Mouse (Mus musculus): ENCODE measurements around the gene Rap1b.

Gene Rap1b

GRCm38 (mm10) chr10:117783786-117784420, 61.9 kb downstream of the Rap1b start:
- no peak for DNase-seq (ENCODE audit: low read depth, low spot score)

DNA sequence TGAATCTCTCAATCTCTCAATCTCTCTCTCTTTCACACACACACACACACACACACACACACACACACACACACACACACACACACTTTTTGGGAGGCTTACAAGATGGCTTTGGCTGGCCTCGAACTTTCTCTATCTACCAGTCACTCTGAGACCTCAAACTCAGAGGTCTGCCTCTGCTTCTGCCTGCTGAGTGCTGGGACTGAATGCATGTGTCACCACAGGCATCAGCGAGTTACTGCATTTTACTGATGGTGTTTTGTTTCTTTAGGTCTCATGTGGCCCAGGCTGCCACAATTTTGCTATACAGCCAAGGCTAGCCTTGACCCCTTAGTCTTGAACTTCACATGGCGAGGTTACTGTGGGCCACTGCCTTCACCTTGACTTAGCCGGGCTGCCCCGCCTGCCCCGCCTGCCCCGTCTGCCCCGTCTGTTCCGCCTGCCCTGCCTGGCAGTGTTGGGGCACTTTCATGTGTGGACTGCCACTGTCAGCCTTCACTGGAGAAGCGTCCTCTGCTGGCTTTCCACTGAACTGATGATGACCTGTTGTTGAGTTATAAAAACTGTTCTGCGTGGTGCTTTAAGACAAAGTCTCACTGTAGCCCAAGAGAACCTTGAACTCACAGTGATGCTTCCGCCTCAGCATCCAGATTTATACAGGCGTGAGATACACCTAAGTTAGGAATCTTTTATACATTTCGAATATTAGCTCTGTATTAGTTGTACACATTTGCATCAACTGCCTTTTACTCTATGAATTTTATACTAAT, 63.2 kb downstream of the Rap1b start:
- no peak for DNase-seq (ENCODE audit: low read depth, low spot score)

DNA sequence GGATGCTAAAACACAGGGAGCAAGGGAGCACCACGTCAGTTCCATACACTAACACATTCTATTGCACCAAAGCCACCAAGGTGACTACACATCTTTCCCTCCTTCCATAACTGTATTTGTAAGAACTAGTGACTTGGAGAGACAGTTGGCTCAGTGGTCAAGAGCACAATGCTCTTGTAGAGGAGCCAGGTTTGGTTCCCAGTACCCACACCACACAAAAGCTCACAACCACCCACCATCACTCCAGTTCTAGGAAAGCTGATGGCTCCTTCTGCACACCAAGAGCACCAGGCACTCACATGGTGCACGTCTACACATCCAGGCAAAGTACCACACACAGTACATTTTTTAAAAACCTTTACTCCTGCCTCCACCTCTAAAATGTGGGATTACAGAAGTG, 63.8 kb downstream of the Rap1b start:
- no peak for DNase-seq (ENCODE audit: low read depth, low spot score)

GRCm38 (mm10) chr10:117781021-117781725, 64.7 kb downstream of the Rap1b start:
- no peak for DNase-seq (ENCODE audit: low read depth, low spot score)

DNA sequence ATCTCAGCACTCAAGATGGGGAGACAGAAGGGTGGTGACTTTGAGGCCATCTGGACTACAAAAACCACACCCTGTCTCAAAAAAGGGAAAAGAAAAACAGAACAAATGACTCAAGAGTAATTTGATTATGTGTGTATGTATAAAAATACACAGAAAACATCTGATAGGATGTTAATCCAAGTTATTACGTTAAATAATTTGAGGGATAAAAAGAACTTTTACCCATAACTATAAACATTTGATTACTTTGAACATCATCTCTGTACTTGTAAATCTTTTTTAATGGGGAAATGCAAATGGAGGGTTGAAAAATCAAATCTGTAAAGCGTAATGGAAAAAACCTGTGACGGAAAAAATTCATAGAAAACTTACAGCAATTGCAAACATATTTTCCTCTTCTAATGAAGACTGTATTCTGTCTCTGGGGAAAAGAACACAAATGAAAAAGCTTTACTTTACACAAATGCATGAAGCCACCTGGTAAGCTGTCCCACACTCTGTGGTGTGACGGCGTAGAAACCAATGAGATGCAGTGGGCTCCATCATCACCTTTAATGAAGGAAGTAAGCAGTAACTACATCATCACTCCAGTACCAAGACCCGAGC, 65.4 kb downstream of the Rap1b start:
- no peak for DNase-seq (ENCODE audit: low read depth, low spot score)

DNA sequence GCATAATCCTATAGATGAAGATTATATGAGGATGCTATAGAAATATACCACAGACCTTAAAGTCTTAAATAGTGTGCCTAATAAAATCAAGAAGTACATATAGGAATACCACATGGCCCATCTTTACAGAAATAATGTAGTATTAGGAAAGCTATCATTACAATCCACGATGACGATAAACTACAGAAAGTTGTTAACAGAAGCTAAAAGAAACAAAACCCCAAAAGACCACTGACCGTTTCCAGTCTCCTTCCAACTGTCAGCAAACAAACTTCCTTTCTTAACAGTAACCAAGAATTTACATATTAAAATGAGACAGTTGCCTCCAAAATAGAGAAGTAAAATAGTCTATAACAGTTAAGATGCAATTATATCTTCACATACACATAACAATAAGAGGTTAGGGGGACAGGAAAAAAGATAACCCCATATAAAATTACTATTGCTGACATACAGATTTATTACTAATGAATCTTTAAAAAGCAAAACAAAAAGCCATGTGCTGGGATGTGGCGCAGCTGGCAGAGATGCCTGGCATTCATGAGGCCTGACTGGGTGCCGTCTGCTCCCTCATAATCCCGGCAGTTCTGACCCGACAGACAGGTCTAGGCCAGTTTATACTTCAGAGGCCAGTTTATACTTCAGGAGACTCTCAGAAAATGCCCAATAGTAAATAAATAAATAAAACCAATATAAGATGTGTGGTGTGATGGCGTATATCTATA, 66.1 kb downstream of the Rap1b start:
- DNase-seq (ENCODE audit: low read depth, low spot score): no peak

- no peak for DNase-seq (ENCODE audit: low read depth, low spot score)
Measured at GRCm38 (mm10) chr10:117778951-117779350, 66.9 kb downstream of the Rap1b start.

DNA sequence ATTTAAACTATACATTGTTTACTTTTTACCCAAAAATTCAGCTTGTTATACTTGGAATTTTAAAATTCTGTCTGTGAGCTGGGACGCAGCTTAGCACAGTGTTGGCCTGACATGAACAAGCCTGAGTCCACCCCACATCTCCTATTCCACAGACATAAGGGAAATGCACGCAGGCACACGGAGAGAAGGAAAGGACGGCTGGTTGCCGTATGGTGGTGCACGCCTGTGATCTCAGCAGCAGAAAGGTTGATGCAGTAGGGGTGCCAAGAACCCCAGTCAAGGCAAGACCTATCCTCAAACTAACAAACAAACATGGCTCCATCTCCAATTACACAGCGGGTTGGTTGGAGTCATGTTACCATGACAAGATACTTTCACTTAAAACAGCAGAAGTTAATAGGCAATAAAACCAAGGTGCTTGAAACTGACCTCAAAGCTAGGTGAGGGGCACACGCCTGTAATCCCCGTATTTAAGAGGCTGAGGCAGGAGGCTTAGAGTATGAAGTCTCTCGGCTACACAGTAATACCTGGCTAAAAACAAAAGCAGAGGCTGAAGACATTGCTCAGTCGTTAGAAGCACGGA, 67.4 kb downstream of the Rap1b start:
- DNase-seq (ENCODE audit: low read depth, low spot score): no peak

GRCm38 (mm10) chr10:117777501-117778327, 68.1 kb downstream of the Rap1b start:
- no peak for DNase-seq (ENCODE audit: low read depth, low spot score)

GRCm38 (mm10) chr10:117777103-117777470, 68.7 kb downstream of the Rap1b start:
- DNase-seq (ENCODE audit: low read depth, low spot score): no peak

GRCm38 (mm10) chr10:117776281-117777102, 69.3 kb downstream of the Rap1b start:
- DNase-seq (ENCODE audit: low read depth, low spot score): no peak

DNA sequence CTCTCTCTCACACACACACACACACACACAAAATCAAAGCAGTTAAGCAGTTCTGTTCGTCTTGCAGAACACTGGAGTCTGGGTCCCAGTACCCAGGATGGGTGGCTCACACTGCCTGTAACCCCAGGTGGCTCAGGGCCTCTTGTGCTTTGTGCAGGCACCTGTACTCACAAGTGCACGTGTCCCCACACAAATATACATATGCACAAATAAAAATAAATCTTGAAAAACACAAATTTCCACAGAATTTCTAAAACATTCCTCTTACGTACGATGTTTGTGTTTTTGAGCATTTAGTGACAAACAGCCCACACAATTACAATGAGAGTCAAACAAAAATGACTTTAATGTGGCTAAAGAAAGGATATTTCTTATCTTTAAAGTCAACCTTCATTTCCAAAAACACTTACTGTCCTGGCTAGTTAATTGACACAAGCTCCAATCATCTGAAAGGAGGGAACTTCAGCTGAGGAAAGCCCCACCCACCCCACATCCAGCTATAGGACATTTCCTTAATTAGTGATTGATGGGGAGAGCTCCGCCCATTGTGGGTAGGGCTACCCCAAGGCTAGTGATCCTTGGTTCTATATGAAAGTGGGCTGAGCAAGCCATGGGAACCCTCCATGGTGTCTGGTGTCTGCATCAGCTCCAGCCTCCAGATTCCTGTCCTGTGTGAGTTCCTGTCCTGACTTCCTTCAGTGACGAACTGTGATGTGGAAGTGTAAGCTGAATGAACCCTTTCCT, 70.3 kb downstream of the Rap1b start:
- DNase-seq (ENCODE audit: low read depth, low spot score): no peak

- DNase-seq (ENCODE audit: low read depth, low spot score): no peak
Measured at GRCm38 (mm10) chr10:117774817-117775120, 71.1 kb downstream of the Rap1b start.

- DNase-seq (ENCODE audit: low read depth, low spot score): no peak
Measured at GRCm38 (mm10) chr10:117774011-117774816, 71.6 kb downstream of the Rap1b start.

DNA sequence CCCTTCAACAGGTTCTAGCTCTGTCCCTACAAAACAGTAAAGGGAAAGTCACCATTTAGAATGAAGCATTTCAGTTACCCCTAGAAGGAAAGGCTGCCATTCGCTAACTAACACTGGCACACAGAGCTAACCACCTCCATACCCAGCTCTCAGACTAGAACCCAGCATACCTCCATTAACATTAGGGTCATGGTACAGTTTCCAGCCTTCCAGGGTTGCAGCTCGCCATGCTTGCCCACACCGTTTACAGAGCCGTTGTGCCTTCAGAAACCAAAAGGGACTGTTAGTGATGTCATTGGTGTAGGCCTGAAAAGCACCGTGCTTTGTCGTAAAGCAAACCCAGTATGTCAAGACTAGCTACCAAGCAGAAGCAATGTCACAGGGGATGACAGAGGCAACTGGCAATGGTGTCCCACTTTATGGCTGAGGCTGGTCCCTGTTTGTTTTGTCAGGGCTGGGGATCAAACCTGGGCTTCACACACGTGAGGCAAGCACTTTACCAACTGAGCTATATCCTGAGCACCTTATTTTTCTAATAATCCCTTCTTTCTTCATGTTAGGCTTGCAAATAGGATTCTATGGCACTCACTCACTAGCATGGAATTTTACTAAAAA, 72.6 kb downstream of the Rap1b start:
- DNase-seq (ENCODE audit: low read depth, low spot score): no peak

DNA sequence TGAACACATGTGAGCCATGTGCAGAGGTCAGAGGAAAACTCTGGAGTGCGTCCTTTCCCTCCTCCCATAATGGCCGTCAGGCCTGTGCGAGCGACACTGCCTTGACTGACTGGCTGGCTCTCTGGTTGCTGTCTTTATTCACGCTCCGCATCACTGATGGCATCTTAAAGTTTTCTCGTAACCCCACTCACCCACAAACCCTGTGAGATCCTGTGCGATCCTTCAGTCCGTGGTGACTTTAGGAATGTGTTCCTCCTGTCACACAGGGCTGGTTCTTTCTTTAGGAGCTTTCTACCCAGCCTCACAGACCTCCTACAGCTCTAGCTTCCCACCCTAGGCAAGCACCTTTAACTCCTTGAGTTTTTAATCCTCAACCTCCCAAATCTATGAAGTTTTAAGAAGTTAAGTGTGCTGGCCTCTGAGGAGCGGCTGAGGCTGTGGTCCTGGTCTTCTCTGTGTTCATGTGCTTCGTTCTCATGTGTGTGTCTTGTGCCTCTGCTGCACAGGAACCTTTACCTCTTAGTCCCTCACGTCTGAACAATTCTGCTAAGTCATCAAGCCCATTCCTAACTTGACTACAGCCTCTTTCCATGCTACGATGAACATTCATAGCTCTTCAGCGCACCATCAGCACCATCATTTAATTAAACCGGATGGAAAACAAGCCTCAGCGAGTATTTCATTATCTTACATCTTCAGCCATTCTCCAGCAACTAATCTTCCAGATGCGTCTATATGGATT, 73.3 kb downstream of the Rap1b start:
- no peak for DNase-seq (ENCODE audit: low read depth, low spot score)

DNA sequence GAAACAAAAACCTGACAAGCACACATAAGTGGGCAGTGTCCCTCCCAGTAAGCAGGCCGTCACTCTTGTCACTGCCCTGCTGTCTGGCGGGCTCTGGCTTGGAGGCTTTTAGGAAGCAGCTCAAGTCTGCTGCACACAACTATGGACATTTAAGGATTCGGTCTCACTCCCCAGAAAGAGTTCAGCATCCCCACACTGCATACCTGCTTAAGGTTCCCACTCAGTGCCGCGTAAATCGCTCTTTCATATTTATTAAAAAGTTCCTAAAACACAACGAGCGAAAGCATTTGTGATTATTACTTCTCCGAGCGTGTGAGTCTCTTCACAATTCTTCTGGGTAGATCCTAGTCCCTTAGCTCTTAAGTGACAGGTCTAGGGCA, 74.7 kb downstream of the Rap1b start:
- no peak for DNase-seq (ENCODE audit: low read depth, low spot score)
